Mouse (Mus musculus) urinary bladder, adult 2 months (tissue): Measurements from ENCODE around the gene Dscaml1. TPM values are rescaled to one million over a fixed set of nuclear protein-coding genes. Genes with fewer than 3 reads are reported as not detected.

Experiments used
- DNase-seq: peaks from one replicate; pipeline ENCODE4 v3.0.0; 2022; ENCODE audit warnings: low spot score
- polyA plus RNA-seq: library from polyadenylated mRNA; depleted of rRNA; stranded (reverse); fragments of >200 nt; gene quantifications from 2 replicates; pipeline ENCODE4 v1.2.3, GENCODE M21; 2012

The Dscaml1 gene
- polyA plus RNA-seq, 1 experiment = 0.07 TPM

- DNase-seq = no peak
Observed at GRCm38 (mm10) chr9:45454889-45455610, 28.6 kb downstream of the Dscaml1 start.

- DNase-seq = no peak
Observed at GRCm38 (mm10) chr9:45457200-45457599, 30.8 kb downstream of the Dscaml1 start.

GRCm38 (mm10) chr9:45458363-45458762, 31.9 kb downstream of the Dscaml1 start:
- no peak for DNase-seq

GRCm38 (mm10) chr9:45465396-45466019, 39.1 kb downstream of the Dscaml1 start:
- no peak for DNase-seq

DNA sequence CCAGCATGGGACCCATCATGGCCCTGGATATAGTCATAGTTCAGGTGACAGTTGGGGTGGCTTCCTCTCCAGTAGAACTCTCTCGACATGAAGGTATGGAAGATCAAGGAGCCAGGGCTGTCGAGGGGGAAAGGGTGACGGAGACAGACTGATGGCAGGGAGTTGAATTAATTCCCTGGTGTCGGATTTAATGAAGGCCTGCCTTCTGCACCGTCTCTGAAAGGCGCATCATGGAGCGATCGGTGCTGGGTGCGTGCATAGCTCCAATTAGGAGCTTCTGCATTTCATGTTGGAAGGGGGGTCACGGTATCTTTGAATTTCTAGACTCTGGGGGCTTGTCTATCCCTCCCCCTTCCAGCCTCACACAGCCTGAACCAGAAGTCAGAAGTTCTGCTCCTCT, 41.8 kb downstream of the Dscaml1 start:
- no peak for DNase-seq

- DNase-seq = no peak
Observed at GRCm38 (mm10) chr9:45470746-45471471, 44.5 kb downstream of the Dscaml1 start.

- no peak for DNase-seq
Observed at GRCm38 (mm10) chr9:45471691-45472090, 45.3 kb downstream of the Dscaml1 start.

- no peak for DNase-seq
Observed at GRCm38 (mm10) chr9:45474874-45475273, 48.4 kb downstream of the Dscaml1 start.

DNA sequence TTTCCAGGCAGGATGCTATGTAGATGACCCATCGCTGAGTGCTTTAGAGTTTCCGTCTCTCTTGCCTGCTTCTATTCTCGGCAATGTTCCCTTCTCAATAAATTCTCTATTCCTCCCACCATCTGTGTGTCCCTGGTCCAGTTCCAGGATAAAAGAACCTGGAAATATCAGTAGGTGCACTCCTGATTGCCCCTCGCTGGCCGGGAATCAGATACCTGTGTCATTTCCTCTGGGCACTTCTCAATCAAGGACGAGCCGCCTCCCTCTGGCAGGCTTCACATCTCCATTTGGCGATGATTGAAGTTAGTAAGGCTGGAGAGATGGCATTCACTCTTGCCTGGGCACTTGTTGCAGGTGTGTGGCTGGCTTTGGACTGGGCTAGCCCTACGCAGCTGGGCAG, 54.5 kb downstream of the Dscaml1 start:
- no peak for DNase-seq

DNA sequence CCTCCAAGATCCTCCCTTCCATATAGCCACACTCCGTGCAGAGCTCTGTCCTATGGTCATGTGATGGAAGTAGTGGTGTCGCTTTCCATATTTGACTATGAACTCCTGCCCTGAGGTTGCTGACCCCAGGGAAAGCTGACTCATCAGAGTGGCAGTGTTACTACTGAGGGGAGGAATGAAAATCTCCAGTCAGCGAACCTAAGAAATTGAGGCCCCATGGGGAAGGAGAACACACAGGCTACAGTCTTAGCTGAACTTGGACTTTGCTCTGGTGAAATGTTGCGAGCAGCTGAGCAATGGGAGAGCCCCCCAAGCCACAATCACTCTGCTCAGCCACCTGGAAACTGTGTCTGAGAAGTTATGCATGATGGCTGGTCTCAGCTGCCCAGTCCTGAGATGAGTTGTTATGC, 60.2 kb downstream of the Dscaml1 start:
- DNase-seq = no peak

- DNase-seq = no peak
Observed at GRCm38 (mm10) chr9:45487179-45487801, 60.9 kb downstream of the Dscaml1 start.

DNA sequence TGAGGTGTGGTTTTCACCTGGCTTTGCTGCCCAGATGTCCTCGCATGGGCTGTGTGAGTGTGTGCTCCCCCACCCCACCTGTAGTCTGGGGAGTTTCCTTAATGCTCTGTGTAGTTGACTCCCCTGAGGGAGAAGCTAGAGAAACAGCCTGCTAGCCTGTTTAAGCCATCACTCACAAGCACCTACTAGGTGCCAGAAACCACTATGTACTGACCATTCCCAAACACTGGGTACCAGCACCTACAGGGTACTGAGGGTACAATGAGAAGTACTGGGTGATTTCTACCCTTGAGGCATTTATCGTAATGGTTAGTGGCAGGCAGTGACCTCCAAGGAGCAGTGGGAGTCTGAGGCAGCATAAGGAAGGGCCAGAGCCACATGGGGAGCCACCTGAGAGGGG, 64.5 kb downstream of the Dscaml1 start:
- no peak for DNase-seq

GRCm38 (mm10) chr9:45494889-45495288, 68.5 kb downstream of the Dscaml1 start:
- DNase-seq = no peak

GRCm38 (mm10) chr9:45496340-45496739, 69.9 kb downstream of the Dscaml1 start:
- no peak for DNase-seq

DNA sequence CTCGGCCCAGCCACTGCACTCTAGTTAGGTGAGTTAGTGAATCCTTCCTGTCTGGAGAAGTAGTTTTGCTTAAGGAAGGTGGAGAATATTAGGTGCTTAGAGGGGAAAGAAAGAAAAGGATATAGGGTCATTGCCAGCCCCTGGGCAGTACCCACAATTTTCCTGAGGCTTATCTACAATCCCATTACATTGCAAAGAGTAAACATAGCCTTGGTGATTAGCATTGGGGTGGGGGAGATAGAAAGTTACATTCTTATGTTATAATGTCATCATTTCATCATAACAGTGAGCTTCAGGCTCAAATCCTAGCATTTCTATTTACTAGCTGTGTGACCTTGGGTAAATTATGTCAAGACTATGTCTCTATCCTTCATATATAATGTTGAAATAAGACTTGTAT, 70.5 kb downstream of the Dscaml1 start:
- DNase-seq = no peak

GRCm38 (mm10) chr9:45499267-45499666, 72.8 kb downstream of the Dscaml1 start:
- DNase-seq = no peak

DNA sequence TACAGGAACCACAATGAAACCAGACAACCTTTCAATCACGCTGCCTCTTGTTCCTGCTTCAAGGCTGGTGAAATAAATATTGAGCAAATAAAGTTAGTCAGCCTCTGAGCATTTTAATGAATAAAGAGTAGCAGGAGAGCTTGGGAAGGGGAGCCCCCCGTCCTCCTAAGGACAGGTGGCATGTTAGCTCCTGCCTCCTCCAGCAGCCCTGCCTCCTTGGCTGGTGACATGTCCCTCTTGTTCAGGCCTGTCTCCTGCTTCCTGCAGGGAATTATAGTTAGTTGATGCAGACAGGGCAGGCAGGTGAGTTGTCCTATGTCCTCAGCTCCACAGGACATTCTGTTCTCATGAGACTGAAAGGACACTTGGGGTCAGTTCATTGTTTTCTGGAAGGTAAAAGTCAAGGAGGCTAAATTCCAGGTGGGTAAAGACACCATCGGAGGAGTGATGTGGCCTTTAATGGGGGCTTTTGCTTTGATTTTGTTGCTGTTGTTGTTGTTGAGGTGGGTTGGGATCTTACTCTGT, 73.7 kb downstream of the Dscaml1 start:
- DNase-seq = no peak

DNA sequence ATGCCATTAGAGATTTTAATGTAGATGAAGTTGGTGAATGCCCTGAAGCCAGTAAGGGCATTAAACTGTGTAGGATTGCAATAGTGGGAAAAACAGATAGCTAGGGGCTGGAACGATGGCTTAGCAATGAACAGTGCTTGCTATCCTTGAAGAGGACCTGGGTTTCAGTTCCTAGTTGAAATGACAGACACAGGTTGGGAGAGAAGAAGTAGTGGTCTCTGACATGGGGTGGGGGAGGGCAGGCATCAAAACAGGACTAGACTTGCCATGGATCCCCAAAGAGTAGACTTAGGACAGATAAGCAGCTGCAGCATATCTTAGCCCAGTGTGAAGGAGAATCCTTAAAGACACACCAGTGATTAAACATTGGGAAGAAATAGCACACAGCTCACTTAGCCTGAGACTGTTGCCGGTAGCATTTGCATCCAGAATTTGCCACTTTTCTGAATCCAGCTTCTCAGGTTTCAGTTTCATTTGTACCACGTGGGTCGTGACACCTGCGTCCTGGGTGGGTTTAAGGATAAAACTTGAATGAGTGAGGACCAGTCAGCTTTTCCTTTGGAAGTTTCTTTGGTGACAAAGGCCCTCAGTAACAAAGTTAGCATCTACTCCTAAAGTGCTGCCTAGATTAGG, 75.0 kb downstream of the Dscaml1 start:
- DNase-seq = no peak

DNA sequence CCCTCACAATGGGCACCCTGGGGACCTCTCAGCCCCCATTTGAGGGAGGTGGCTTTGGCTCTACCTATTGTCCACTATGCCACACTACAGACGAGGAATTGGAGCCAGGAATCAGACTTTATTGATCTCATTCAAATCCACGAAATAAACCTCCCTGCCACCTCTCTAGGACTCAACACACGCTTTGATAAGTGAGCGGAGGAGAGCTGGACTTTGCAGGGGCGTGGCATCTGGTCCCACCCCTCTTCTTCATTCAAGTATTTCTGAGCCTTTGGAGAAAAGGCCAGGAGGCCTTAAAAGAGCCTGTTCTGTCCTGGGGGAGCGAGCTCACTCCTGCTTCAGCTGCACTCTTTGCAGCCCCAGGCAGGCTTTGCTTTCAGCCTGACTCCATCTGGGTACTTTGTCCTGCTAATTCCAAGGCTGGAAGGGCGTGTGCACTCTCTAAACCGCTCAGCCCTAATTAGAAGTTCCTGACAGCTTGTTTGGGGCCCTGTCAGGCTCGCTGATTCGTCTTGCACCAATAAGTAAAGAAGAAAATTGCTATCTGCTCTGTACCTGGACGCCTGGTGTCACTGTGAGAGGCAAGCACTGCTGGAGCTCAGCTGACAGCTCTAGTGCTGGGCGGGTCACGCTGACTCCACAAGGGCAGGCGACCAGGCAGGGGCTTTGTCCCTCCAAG, 75.7 kb downstream of the Dscaml1 start:
- no peak for DNase-seq

DNA sequence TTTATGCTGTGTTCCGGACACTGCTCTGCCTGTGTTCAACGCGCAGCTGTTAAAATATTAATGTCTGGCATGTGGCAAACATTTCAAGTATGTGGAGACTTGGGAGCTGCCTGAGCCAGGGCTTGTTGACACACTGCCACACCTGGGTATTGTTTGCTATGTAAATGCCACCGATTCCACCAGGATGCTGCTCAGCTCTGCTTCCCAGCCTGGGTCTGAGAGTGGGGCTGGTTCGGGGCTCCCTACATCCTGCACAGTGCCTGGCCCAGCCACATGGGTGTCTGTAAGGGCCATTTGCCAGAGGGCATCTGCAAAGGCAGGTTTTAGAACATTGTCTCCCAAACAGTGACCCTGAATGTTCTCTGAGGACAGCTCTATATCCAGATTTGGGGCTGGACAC, 78.5 kb downstream of the Dscaml1 start:
- DNase-seq = peak; percentile 26

GRCm38 (mm10) chr9:45505487-45505939, 79.1 kb downstream of the Dscaml1 start:
- no peak for DNase-seq
